Mouse (Mus musculus) testis, postnatal 14 days (tissue): Measurements from ENCODE around the gene Smad3.

ENCODE experiments used
- DNase-seq: peaks from one replicate; pipeline ENCODE4 v3.0.0; 2021; ENCODE audit warnings: low spot score

Gene Smad3

GRCm38 (mm10) chr9:63663222-63663621, 94.6 kb downstream of the Smad3 start:
- DNase-seq, result no peak

GRCm38 (mm10) chr9:63662759-63663158, 95.0 kb downstream of the Smad3 start:
- DNase-seq, result no peak

- DNase-seq, result no peak
Measured at GRCm38 (mm10) chr9:63660691-63661090, 97.1 kb downstream of the Smad3 start.

- no peak for DNase-seq
Measured at GRCm38 (mm10) chr9:63660061-63660460, 97.7 kb downstream of the Smad3 start.

GRCm38 (mm10) chr9:63658970-63659371, 98.8 kb downstream of the Smad3 start:
- no peak for DNase-seq

GRCm38 (mm10) chr9:63658436-63658835, 99.4 kb downstream of the Smad3 start:
- no peak for DNase-seq

- no peak for DNase-seq
Measured at GRCm38 (mm10) chr9:63657167-63657566, 100.6 kb downstream of the Smad3 start.

GRCm38 (mm10) chr9:63655092-63655491, 102.7 kb downstream of the Smad3 start:
- no peak for DNase-seq

GRCm38 (mm10) chr9:63654575-63654974, 103.2 kb downstream of the Smad3 start:
- DNase-seq, result no peak

- DNase-seq, result peak; percentile 57
Measured at GRCm38 (mm10) chr9:63653666-63654065, 104.1 kb downstream of the Smad3 start.

- DNase-seq, result no peak
Measured at GRCm38 (mm10) chr9:63651594-63651993, 106.2 kb downstream of the Smad3 start.

GRCm38 (mm10) chr9:63650905-63651304, 106.9 kb downstream of the Smad3 start:
- DNase-seq, result no peak

- DNase-seq, result no peak
Measured at GRCm38 (mm10) chr9:63649841-63650545, 107.8 kb downstream of the Smad3 start.

GRCm38 (mm10) chr9:63648520-63648918, 109.3 kb downstream of the Smad3 start:
- DNase-seq, result no peak

- DNase-seq, result no peak
Measured at GRCm38 (mm10) chr9:63647581-63648519, 109.9 kb downstream of the Smad3 start.

- no peak for DNase-seq
Measured at GRCm38 (mm10) chr9:63645084-63645483, 112.7 kb downstream of the Smad3 start.

GRCm38 (mm10) chr9:63644011-63644410, 113.8 kb downstream of the Smad3 start:
- no peak for DNase-seq

- DNase-seq, result no peak
Measured at GRCm38 (mm10) chr9:63641983-63642646, 115.7 kb downstream of the Smad3 start.

- no peak for DNase-seq
Measured at GRCm38 (mm10) chr9:63636113-63636512, 121.7 kb downstream of the Smad3 start.

- no peak for DNase-seq
Measured at GRCm38 (mm10) chr9:63633334-63633733, 124.5 kb downstream of the Smad3 start.

- no peak for DNase-seq
Measured at GRCm38 (mm10) chr9:63632924-63633323, 124.9 kb downstream of the Smad3 start.

GRCm38 (mm10) chr9:63632045-63632444, 125.7 kb downstream of the Smad3 start:
- DNase-seq, result no peak
